Mouse (Mus musculus): ENCODE results near the gene Dtd1. TPM values are rescaled to one million over a fixed set of nuclear protein-coding genes. Genes with fewer than 3 reads are reported as not detected.

Gene Dtd1
- polyA plus RNA-seq, 1 experiment from 2014 or later: 44.9 TPM

Small RNA genes within 50 kb of the gene (microRNA-seq; reads per million reads assigned to microRNA genes)
- gene Gm24823 (ENCODE audit: borderline number of aligned reads): not detected

Other genes starting within 250 kb of the Dtd1 start
- 29.0 and 31.5 TPM in 2 replicates for gene Kat14, start 230.9 kb upstream of the Dtd1 start, polyA plus RNA-seq (2015; fragmentation: Nextera tagmentation; extraction: Ambion mirVana)
- 1.8 and 3.8 TPM in 2 replicates for gene Pet117, start 230.9 kb upstream of the Dtd1 start, polyA plus RNA-seq (2015; fragmentation: Nextera tagmentation; extraction: Ambion mirVana)
- 0.25 and 0.63 TPM in 2 replicates for gene Dzank1, start 72.5 kb upstream of the Dtd1 start, polyA plus RNA-seq (2015; fragmentation: Nextera tagmentation; extraction: Ambion mirVana)
- 19.0 and 21.5 TPM in 2 replicates for gene Polr3f, start 72.2 kb upstream of the Dtd1 start, polyA plus RNA-seq (2015; fragmentation: Nextera tagmentation; extraction: Ambion mirVana)
- gene Rbbp9, start 49.0 kb upstream of the Dtd1 start, polyA plus RNA-seq (2015; fragmentation: Nextera tagmentation; extraction: Ambion mirVana): 18.6 and 21.0 TPM in 2 replicates
- 84.7 and 96.1 TPM in 2 replicates for gene Sec23b, start 43.7 kb upstream of the Dtd1 start, polyA plus RNA-seq (2015; fragmentation: Nextera tagmentation; extraction: Ambion mirVana)
- 60.4 and 67.0 TPM in 2 replicates for gene Smim26, start 5.8 kb upstream of the Dtd1 start, polyA plus RNA-seq (2015; fragmentation: Nextera tagmentation; extraction: Ambion mirVana)
- gene Scp2d1, start 223.8 kb downstream of the Dtd1 start, polyA plus RNA-seq (2015; fragmentation: Nextera tagmentation; extraction: Ambion mirVana): not detected in 2 replicates

Measured in thymus, postnatal 0 days (tissue).